Mouse (Mus musculus): ENCODE results near the gene Cdc34. TPM values are rescaled to one million over a fixed set of nuclear protein-coding genes. Genes with fewer than 3 reads are reported as not detected.
"Not testable (repeated sequence)": the region's sequence is repeated elsewhere in the genome, so short reads cannot be mapped to it uniquely, and the experiment has no call there.

The Cdc34 gene
- total RNA-seq, 2 experiments from 2014 or later = 128 to 134 TPM

DNA sequence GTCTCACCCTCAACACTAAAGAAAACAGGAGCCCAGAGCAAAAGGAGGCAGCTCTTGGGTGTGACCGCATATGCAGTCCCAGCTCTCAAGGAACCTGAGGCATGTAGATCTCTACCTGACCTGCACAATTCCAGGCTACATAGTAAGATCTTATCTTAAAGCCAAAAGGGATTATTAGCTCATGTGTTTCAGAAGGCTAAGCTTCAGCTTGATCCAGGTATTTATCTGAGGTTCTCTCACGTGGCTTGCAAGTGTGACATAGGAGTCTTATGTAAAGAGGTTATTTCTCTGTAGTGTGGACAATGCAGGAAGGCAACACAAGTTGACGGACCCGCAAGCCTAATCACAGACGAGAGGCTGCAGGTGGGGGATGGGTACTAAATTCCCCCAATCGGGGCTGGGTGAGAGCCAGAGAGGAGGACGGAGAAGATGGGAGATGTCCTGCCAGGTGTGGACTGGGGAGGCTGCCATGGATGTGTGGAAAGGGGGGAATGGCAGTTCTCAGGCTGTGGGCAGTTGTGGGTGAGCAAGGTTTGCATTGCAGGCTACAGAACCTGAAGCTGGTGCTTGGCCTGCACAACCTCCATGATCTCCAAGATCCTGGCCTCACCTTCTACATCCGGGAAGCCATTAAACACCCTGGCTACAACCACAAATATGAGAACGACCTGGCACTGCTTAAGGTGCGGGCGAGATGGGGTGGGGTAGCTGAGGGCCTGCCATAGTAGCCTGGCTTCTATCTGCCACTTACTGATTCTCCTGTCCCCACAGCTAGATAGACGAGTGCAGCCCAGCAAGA is 11.8 kb downstream of the Cdc34 start:
- no peak for ATAC-seq (replicated peaks; ENCODE audit: low FRiP score, low TSS enrichment, poor library complexity, severe bottlenecking)

DNA sequence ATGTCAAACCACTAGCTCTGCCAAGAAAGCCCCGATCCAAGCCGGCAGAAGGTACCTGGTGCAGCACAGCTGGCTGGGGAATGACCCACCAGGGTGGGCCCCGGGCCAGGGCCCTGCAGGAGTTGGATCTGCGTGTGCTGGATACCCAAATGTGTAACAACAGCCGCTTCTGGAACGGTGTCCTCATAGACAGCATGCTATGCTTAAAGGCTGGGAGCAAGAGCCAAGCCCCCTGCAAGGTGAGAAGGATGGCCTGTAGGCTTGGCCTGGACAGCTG is 12.3 kb downstream of the Cdc34 start:
- no peak for ATAC-seq (replicated peaks; ENCODE audit: low FRiP score, low TSS enrichment, poor library complexity, severe bottlenecking)

DNA sequence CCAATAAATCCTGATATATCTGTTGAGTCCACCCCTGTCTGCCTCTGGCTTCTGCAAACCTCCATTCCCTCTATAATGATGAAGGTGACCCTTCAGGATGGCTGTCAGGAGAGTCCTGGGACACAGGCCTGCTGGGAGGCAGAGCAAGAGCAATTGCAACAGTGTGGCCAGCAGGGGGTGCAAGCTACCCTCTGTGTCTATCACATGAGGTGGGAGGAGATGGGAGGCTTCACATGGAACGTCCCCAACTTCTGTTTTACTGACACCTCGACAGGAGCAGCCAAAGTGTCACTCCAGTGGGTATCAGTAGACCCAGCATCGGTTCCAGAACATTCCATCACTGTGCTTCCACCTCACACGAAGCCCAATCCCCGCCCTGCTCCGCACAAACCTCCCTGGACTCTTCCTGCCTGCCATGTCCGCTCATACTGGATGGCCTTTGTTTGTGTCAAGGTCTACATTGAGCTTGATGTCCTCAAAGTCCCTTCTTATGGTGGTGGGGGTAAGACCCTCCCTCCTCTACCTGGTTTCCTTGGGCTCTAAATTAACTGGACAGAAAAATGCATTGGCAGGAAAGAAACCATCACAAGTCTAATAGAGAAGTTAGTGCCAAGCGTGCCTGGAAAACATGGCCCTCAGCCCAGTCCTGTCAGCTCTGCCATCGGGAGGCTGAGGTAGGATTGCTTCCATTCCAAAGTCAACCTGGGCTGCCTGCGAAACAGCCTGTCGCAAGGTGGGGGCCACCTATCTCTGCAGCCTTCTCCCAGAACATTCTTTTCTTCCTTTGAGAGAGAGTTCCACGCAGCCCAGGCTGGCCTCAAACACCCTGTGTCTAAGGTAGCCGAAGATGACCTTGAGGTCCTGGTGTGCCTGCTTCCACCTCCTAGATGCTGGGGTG is 13.5 kb downstream of the Cdc34 start:
- ATAC-seq (replicated peaks; ENCODE audit: low FRiP score, low TSS enrichment, poor library complexity, severe bottlenecking) = peak; percentile 86

DNA sequence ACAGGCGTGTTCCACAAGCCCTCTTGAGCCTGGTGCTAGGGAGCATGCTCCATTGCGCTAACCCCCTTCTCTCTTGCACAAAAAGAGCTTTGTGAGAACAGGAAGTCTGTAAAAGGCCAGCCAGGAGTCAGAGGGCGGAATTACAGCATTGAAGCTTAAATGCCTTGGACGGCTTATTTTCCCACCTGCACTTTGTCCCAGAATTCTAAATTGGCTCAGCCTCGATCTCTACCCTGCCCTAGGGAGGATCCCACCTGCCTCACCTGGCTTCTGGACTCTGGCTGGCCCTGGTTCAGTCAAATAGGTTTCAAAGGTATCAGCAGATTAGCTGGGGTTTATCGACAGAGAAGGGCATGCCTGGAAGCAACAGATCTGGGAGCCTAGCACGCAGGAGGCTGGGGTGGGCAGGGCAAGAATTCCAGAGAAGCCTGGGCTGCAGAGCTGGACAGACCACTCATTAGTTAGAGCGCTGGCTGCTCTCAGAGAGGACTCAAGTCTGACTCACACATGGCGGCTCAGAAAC is 14.2 kb downstream of the Cdc34 start:
- ATAC-seq (replicated peaks; ENCODE audit: low FRiP score, low TSS enrichment, poor library complexity, severe bottlenecking) = no peak

GRCm38 (mm10) chr10:79697916-79698315 is 15.9 kb downstream of the Cdc34 start:
- ATAC-seq (replicated peaks; ENCODE audit: low FRiP score, low TSS enrichment, poor library complexity, severe bottlenecking) = no peak

DNA sequence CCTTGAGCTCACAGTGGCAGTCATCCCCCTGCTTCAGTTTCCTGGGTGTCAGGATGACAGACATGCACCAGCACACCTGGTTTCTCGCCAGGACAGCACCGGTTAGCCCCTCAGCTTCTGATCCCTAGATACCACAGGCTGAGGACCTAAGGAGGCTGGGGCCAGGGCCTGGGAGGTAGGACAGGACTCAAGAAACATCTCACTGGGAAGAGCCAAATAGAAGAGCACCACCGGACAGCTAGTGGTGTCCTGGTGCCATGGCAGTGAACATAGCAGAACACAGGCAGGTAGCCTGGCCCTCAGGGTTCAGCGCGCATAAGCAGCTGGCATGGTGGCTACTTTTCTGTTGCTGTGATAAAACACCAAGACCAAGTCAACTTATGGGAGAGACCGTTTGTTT is 16.5 kb downstream of the Cdc34 start:
- ATAC-seq (replicated peaks; ENCODE audit: low FRiP score, low TSS enrichment, poor library complexity, severe bottlenecking) = no peak

- ATAC-seq (replicated peaks; ENCODE audit: low FRiP score, low TSS enrichment, poor library complexity, severe bottlenecking) = no peak
Measured at GRCm38 (mm10) chr10:79700676-79701075, 18.7 kb downstream of the Cdc34 start.

GRCm38 (mm10) chr10:79701443-79702129 is 19.6 kb downstream of the Cdc34 start:
- ATAC-seq (replicated peaks; ENCODE audit: low FRiP score, low TSS enrichment, poor library complexity, severe bottlenecking) = no peak

DNA sequence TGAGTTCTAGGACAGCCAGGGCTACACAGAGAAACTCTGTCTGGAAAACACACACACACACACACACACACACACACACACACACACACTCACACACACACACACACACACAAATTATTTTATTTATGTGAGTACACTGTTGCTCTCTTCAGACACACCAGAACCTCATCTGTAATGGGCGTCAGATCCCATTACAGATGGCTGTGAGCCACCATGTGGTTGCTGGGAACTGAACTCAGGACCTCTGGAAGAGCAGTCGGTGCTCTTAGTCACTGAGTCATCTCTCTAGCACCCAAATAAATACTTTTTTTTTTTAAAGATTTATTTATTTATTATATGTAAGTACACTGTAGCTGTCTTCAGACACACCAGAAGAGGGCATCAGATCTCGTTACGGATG is 21.0 kb downstream of the Cdc34 start:
- ATAC-seq (replicated peaks; ENCODE audit: low FRiP score, low TSS enrichment, poor library complexity, severe bottlenecking) = not testable (repeated sequence)

DNA sequence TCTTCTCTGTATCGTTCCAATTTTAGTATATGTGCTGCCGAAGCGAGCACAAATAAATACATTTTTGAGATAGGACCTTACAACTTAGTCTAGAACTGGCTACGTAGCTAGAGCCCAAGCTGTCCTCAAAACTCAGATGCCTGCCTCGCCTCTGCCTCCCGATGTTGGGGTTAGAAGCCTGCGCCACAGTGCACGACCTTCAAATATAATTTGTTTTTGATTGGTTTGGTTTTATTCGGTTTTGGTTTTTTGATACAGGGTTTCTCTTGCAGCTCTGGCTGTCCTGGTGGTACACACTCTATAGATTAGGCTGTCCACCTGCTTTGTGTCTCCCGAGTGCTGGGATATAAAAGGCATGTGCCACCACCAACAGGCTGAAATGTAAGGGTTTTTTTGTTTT is 21.5 kb downstream of the Cdc34 start:
- ATAC-seq (replicated peaks; ENCODE audit: low FRiP score, low TSS enrichment, poor library complexity, severe bottlenecking) = no peak

- peak; percentile 80 for ATAC-seq (replicated peaks; ENCODE audit: low FRiP score, low TSS enrichment, poor library complexity, severe bottlenecking)
Measured at GRCm38 (mm10) chr10:79704065-79704969, 22.3 kb downstream of the Cdc34 start, which contains the start of gene Bsg. TSS of gene Bsg (plus strand) at chr10:79704491.

- no peak for ATAC-seq (replicated peaks; ENCODE audit: low FRiP score, low TSS enrichment, poor library complexity, severe bottlenecking)
Measured at GRCm38 (mm10) chr10:79704970-79705360, 23.0 kb downstream of the Cdc34 start.

DNA sequence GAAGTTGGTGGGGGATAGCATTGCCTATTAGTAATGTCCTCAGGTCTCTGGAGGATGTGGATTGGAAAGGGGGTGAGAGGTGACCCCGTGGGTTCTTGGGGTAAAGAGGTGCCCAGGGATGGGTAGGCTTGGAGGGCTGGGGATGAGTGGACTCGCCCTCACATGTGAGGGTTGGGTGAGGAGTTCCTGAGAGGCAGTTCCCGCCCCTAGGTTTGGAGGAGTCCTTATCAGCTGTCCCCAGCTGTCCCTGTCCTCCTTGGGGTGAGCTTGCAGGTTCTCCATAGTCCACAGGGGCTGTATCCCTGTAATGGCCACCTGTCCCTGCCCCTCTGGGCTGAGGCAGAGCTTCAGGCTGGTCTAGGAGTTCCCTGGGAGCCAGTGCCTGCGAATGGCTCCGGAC is 24.0 kb downstream of the Cdc34 start:
- ATAC-seq (replicated peaks; ENCODE audit: low FRiP score, low TSS enrichment, poor library complexity, severe bottlenecking) = peak; percentile 80

GRCm38 (mm10) chr10:79706406-79707094 is 24.6 kb downstream of the Cdc34 start:
- ATAC-seq (replicated peaks; ENCODE audit: low FRiP score, low TSS enrichment, poor library complexity, severe bottlenecking) = no peak

DNA sequence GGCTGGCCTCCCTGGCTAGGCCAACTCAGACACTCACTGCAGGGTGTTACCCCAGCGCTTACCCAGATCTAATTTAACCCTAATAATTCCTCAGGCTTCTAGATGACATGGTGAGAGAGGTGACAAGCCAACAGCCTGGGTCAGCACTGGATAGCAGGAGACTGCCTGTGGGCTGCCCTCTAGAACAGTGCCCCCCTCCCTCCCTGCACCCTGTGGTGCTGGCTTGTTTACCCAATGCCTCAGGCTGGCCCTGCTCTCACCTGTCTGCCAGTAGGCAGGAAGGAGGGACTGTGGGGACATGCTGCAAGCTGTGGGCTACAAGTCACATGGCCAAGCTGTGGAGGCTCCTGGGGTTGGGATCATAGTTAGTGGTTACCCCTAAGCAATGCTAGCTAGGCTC is 25.2 kb downstream of the Cdc34 start:
- no peak for ATAC-seq (replicated peaks; ENCODE audit: low FRiP score, low TSS enrichment, poor library complexity, severe bottlenecking)

DNA sequence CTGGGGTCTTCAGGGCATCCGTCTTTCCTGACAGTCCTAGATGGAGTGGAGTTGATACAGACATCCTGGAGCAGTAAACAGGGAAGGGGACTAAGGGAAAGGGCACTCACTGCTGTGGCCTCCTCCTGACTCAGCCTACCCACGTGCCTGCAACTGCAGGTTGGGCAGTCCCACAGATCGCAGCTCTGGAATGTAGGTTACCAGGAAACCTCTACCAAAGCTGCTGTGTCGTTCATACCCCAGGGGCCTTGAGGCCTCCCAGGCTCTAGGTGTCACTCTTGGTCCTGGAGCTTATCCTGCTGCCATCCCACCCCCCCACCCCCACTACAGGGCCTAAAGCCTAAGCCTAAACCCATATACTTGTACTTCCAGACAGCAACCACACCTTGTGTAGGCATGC is 25.8 kb downstream of the Cdc34 start:
- ATAC-seq (replicated peaks; ENCODE audit: low FRiP score, low TSS enrichment, poor library complexity, severe bottlenecking) = no peak

- ATAC-seq (replicated peaks; ENCODE audit: low FRiP score, low TSS enrichment, poor library complexity, severe bottlenecking) = no peak
Measured at GRCm38 (mm10) chr10:79708668-79709067, 26.7 kb downstream of the Cdc34 start.

- no peak for ATAC-seq (replicated peaks; ENCODE audit: low FRiP score, low TSS enrichment, poor library complexity, severe bottlenecking)
Measured at GRCm38 (mm10) chr10:79709307-79709706, 27.3 kb downstream of the Cdc34 start.
